Mouse (Mus musculus) gonadal fat pad, adult 2 months (tissue): ENCODE results near the gene Zdhhc13. TPM values are rescaled to one million over a fixed set of nuclear protein-coding genes. Genes with fewer than 3 reads are reported as not detected.

Source experiments
- DNase-seq: peaks from one replicate; pipeline ENCODE4 v3.0.0-alpha.2; 2012; ENCODE audit warnings: low read depth
- polyA plus RNA-seq: library from polyadenylated mRNA; depleted of rRNA; stranded (reverse); fragments of >200 nt; gene quantifications from 2 replicates; pipeline ENCODE4 v1.2.3, GENCODE M21; 2012

Zdhhc13 gene
- polyA plus RNA-seq, 1 experiment, result 10.9 TPM

DNA sequence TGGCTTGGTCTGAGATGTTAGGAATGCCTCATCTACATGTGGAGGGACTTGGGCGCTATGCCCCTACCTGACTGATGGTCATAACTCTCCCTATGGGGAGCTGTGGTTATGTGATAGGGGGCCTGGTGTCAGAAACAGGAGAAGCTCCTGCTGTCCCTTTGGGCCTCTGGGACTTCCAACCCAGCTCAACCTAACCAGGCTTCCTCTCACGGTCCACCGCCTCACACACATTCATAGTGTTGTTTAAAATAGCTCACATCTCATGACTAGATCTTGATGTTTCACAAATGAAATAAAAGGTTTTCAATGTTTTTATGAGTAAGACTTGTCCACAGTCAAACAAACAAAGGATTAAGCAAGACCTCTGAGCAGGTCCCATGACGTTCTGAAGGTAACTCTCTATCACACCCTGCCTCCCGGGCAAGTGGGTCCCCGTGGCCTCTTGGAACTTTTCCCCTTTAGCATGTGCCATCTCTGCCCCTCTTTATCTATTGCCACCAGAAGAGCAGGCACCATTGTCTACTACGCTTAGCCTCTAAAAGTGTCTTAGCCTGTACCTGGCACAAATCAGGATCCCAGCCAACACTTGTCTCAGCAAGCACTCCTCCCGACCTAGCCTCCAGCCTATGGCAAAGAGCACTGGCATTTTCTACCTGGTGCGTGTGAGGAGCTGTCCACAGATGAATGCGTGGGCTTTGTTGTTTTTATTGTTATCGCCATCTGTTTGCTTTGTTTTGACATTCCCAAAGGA is 3.9 kb upstream of the Zdhhc13 start:
- peak; percentile 77 for DNase-seq

DNA sequence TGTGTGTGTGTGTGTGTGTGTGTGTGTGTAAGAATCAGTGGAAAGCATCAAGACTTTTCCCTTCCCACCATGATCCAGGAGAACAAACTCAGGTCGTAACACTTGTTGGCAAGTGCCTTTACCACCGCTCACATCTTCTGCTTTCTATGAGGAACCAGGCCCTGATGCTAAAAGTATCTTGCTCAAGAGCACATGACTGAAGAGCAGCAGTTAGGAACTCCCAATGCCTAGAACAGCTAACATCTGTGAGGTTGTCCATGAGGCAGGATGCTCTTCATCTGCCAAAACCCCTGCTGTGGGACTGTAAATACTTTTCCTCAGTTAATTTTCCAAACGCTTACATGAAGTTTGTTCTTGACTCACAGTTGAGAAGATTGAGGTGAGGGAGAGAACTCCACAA is 455 bp upstream of the Zdhhc13 start:
- DNase-seq, result no peak

DNA sequence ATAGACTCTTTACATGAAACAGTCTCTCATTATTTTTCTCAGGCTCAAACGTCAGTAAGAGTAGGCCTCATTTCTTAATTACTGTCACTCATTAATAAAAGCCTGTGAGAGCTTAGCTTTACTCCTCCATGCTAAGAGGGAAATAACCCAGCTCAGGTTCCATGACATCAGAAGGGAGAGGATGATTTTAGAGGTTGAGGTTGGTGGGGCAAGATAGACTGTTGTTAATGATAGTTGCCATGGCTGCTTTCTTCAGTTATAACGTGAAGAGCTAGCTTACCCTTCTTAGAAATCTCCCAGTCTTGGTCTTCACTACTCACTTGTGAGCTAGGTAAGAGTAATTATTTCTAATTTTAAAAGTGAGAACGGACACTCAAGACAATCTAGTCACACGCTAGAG is 1.3 kb downstream of the Zdhhc13 start:
- no peak for DNase-seq

DNA sequence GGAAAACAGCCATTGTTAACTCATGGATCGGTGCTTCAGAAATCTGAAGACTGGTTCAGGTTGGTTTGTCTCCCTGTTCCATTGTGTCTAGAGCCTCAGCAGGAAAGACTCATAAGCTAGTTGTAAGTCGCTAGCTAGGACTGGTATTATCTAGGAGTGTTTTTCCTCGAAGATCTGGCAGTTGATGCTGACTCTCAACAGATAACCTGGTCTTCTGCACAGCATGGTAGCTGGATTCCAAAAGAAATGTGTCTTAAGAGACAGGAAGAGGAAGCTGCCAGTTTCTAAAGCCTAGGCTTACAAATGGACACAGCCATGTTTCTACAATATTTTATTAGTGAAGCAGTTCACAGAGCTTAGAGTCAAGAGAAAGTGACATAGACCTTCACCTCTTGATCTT is 2.6 kb downstream of the Zdhhc13 start:
- no peak for DNase-seq

DNA sequence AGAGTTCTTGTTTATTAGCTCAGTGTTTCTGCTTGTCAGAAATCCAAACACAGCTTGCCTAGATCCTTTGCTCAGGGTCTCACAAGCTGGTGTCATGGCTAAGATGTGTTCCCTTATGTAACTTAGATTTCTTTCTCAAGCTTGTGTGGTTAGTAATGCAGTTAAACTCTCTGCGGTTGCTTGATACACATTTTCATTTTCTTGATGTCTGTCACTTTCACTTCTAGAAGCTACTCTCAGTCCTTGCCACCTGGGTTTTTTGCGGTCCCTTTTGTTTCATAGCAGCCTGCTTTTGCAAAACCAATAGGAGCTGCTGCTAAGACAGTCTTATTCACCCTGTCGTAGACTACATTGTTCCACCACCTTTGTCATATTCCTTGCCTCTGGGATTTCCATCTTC is 6.3 kb downstream of the Zdhhc13 start:
- no peak for DNase-seq

DNA sequence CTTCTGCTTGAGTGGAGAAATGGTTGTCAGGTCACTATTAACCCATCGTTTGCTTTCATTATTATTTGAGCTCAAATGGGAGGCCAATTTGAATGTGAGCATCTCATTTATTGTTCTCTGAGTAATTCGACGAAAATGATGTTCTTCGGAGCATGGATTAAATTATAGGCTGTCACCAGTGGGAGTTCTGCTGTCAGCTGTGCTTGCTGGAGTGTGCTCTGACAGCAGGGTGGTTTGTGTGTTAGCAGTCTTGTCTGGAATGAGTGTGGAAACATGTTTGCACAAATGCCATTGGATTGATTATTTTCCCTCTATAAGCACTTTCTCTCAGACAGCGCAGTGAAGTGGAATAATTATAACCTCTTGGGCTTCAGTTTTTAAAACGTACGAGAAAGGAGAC is 14.6 kb downstream of the Zdhhc13 start:
- no peak for DNase-seq

DNA sequence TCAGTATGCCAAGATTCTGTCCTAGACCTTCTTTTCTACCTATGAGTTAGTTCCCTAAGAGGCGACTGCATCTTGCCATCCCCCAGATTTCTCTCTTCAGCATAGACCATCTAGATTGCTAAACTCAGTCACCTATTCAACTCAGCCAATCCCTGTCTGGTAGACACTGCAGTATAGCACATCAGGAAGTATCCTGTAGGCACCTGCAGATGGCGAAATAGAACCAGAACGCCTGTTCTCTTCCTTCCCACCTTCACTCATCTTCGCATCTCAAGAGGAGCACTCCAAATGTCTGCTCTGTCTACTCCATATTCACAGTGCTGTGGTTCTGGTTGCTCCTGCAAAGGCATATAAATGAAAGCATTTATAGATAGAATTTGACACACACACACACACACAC is 17.8 kb downstream of the Zdhhc13 start:
- no peak for DNase-seq

DNA sequence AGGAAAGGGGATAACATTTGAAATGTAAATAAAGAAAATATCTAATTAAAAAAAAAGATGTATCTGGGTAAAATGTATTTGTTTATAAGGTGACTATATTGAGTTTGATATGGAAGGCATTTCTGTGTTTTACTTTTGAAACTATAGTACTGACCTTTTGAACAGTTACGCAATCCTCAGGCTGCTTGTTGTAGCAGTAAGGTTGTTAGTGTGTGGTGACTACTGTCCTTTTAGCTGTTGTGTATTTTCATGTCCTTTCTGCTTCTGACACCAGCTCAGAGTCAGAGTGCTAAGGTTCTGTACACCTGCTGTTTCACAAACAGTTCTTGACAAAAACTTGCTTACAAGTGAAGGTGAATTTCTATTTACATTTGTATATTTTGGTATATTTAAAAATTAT is 21.8 kb downstream of the Zdhhc13 start:
- DNase-seq, result no peak

DNA sequence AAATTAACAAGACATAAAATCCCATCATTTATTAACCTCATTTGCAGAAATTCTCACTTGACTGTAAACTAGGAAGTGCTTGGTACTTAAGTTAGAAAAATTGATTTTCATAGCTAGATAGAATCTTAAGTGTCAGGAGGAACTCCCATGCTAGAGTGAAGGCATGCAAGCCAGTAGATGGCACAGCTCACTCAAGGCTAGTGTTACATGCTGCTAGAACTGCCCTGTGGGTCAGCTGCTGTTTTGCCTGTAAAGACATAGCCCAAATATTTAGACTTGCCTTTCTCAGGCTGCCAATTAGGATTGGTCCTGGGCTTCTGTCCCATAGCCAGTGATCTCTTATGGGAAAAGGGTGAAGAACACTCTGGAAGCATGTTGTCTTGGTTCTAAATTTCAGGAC is 23.6 kb downstream of the Zdhhc13 start:
- DNase-seq, result no peak

DNA sequence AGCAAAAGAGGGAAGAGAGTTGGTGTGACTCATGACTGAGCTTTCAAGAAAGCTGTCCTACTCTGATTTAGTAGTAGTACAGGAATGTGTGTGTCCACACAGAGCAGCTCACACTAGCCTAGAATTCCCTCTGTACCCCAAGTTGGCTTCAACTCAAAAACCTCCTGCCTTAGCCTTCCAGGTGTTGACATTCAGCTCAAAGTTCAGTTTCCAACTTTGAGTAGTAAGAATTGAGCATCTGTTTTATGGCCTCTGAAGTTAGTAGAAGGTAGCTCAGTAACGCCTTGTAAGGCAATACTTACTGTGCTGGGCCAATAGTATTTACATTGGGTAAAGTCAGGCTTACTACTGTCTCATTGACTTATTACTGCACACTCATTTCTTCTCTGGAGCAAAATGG is 24.8 kb downstream of the Zdhhc13 start:
- no peak for DNase-seq

DNA sequence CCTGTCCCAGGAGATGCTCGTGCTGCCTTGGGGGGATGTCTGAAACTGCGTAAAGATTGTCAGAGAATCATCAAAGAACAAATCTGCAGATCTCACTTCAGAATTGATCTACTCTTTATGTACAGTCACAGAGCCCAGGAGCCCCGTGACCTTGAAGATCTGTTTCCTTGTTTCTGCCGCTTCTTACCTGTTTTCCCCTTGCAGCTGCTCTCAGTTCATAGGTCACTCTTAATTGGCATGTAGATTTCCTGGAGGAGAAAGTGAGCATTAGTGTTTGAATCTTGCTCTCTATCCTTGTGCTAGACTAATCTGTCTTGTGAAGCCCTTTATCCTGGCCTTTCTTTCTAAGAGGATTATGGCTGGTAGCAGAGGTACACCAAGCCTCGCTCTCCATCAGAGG is 32.9 kb downstream of the Zdhhc13 start:
- no peak for DNase-seq

DNA sequence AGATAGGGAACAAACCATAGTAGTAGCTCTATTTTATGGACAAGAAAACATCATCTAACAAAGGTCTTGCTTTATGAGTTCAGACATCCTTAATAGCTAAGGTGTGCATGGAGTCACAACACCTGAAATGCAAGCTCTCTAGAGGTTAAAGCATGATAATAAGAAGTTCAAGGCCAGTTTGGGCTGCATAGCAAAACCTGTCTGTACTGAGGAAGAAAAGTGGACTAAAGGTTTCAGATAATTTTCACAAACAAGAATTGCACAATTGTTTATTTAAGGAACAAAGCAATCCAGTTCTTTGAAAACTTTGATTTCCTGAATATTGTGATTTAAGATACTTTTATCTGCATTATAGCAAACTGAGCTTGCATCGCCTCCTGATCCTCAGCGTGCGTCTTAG is 34.8 kb downstream of the Zdhhc13 start:
- DNase-seq, result no peak

DNA sequence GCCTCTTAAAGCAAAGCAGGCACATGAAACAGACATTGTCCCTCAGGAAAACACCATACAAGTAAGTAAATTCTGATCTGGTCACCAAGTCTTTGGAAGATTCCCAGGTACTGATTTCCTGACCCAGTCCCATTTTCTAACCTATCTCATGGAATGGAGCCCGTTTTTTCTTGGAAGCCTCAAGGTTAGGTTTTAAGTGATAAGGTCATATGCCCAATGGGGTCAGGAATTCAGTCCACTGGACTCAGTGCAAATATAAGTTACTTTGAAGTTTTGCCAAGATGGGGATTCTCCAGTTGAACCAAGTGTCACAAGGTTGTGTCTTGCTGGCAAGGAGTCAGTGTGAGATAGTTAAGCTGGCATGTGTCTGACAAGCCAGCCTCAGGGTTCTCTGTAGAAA is 35.9 kb downstream of the Zdhhc13 start:
- no peak for DNase-seq

DNA sequence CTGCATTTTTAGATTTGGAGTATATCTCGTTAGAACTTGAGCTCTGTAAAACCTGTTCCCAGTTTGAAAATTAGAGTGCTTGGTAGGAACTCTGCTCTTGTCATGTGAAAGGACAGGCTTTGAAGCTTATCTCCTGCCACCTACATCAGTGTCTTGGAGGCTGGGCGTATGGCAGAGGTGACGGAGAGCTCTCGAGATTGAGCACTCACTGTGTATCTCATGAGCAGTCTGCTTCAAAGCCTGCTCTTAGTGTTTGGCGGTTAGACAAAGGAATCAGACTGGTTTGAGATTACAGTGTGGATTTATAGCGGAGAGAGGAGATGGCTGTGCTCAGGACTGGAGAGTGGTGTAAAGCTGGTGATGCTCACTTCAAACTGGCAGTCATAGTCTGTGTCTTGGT is 36.4 kb downstream of the Zdhhc13 start:
- DNase-seq, result no peak

DNA sequence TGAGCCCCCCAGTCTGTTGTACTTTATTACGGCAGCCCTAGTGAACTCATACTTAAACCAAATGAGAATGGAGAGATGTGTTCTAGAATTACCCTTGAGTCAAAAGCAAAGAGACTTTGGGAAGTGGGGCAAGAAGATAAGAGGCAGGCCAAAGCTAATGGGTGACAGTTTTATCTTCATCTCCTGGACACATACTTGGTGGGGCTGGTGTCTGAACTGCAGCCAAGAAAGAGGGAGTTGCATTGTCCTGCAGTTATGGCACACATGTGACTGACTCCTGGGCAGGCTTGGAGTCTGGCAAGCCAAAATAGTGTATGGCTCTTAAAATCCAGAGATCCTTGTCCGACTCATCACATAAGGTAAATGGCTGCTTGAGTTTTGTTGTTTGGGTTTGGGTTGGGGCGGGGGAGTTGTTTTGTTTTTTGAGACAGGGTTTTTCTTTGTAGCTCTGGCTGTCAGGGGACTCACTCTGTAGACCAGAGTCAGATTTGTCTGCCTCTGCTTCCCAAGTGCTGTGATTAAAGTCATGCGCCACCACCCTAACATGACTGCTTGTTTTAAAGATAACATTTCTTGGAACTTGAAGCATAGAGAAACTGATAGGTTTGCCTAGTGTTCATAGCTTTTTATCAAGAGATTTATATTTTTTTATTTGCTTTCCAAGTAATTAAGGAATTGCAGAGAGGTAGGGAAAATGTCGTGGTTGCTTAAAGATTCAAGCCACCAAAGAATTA is 40.5 kb downstream of the Zdhhc13 start:
- DNase-seq, result no peak

DNA sequence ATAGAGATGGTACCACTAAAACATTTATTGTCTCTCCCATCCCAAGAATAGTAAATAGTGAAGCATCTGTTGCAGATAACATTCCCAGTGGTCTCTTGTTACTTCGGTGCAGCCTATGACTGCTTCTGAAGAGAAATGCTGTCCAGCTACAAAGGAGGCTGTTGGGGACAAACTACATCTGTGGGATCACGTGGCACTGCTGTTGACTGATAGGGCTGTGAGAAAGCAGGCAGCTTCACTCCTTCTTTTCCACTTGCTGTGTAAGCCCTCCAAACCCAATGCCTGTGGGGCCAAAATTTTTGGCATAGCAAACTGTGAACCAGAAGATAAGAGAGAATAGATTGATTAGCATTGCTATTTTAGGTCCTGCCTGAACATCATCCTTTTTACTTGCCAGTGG is 41.6 kb downstream of the Zdhhc13 start:
- no peak for DNase-seq

DNA sequence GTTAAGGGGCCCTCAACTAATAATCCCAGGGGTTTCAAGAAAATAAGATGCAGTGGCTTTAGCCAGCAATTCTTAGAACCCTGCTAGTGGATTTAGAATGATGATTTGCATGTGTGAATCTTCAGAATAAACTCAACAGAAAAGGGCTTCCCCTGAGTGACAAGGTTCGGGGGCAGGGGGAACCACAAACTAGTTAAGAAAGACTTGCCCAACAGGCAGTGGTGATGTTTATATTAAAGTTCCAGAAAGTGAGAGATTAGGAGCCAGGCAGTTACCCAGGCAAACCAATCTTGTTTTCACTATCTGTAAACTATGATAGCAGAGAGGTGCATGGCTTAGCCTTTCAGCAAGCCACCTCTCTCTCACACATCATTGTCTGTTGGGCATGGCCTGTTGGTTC is 43.9 kb downstream of the Zdhhc13 start:
- no peak for DNase-seq

DNA sequence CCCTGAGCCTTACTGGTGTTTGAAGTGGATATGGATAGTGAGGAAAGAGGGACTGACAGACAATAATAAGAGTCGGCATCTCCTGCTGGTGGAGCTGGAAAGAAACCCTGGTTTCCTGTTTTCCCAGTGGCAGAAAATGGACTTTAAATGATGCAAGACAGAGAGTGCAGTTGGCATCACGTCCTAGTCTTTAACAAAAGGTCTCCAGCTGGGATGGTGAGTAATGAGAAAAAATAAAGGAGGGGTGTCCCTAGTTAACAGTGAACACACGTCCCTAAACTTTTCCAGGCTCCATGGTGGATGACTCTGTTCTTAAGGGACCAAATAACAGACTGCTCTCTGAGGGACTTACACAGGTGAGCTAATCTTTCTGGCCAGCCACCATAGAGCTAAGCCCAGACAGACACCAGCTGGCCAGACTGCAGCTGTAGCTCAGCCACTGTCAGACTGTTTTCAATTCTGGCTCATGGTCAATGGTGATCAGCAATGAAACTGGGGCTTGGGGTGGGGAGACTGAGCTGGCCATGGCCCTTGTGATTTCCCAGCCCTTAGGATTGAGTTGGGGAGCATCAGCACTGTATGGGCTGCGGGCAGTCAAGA is 45.7 kb downstream of the Zdhhc13 start:
- DNase-seq, result no peak

DNA sequence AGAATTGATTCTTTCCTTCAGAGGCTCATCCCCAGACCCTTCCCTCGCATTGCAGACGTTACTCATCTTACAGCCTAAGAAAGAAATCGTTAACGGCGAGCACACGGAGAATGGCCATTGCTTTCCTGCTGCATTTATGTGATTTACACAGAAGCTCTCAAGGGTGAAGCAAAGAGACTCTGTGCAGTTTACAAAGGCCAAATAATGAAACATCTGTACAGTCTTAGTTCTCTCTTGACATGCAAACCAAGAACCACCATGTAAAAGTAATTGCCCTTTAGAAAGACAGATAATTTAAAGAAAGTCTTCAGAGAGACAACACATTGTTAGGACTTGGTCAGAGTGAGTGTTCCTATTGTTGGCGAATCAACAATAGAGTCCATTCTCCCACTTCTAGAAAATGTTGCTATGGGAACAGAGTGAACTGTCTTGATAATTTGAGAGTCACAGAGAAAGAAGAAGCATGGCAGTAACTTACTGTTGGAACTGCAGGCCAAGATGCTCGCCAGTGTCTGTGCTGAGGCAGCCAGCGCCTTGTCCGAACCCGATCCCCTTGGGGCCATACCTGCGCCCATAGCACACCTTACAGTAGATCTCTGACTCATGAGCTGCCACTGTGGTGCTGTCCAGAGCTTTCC is 46.3 kb downstream of the Zdhhc13 start:
- DNase-seq, result no peak

DNA sequence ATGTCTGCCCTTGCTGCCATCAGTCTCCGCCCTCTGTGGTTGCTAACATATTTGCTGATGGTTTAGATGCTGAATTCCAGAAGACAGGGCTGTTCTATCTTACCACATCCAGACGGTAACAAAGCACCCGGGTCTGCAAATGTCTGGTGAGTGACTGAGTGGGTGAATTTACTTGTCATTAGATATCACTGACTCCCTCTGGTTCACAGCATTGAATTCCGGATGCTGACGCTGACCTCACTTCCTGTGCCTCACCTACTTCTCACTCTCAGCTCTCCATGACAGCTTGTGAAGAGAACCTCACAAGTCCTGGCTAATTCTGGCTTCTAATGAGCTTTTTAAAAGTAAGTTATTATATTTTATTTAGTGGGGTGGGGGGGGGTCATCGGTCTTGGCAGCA is 48.1 kb downstream of the Zdhhc13 start:
- DNase-seq, result no peak

DNA sequence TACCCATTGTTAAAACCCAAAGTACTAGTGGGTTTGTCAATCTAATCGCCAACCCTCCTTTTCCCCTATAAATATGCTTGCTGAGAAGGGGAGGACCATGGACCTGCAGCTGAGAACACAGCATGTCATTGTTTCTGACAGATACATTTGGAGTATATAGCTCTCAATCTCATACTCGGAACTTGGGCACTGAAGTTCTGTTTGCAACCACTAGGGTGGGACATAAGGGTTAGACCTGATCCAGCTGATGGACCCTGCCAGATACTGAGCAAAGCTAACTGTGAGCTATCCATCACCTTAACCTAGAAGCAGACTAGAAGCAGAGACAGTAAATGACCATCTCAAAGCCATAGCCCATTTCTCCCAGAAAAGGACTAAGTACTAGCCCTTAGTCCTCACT is 49.6 kb downstream of the Zdhhc13 start:
- no peak for DNase-seq

DNA sequence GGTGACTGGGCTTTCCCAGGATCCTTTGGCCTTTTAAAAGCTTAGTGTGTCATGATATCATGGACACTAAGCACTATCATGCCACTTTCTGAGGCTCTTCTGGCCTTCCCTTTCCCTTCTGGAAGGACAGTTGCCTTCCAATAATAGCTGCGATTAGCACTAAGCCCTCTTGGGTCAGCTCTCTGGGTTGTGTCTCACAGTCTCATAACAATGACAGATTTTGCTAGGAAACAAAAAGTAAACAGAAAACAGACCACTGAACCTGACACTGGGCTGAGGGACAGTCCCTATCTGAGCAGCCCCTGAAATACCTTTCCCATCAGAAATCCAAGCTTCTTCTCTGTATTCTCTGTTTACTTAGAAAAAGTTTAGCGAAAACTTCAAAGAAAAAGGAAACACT is 51.7 kb downstream of the Zdhhc13 start:
- DNase-seq, result no peak

DNA sequence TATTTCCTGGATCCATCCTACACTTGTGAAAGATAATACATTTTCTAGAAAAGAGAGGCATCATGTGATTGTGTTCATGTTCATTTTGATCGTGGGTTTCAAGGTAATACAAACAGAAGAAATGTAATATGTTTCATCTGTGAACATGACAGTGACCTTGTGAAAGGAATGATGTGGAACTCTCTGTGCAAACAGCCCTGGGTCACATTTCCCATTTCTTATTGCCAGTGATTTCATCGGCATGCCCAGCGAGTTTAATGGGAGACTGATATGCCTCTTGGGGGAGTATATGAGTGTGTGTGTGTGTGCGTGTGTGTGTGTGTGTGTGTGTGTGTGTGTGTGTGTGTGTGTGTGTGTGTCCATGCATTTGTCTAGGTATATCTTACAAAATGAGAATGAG is 52.7 kb downstream of the Zdhhc13 start:
- peak; percentile 14 for DNase-seq
